Mouse (Mus musculus): Measurements from ENCODE around the gene Pcgf3. TPM values are rescaled to one million over a fixed set of nuclear protein-coding genes. Genes with fewer than 3 reads are reported as not detected.
"Not testable (repeated sequence)": the region's sequence is repeated elsewhere in the genome, so short reads cannot be mapped to it uniquely, and the experiment has no call there.

Pcgf3 gene
- polyA plus RNA-seq, 1 experiment from 2014 or later = 12.7 TPM

DNA sequence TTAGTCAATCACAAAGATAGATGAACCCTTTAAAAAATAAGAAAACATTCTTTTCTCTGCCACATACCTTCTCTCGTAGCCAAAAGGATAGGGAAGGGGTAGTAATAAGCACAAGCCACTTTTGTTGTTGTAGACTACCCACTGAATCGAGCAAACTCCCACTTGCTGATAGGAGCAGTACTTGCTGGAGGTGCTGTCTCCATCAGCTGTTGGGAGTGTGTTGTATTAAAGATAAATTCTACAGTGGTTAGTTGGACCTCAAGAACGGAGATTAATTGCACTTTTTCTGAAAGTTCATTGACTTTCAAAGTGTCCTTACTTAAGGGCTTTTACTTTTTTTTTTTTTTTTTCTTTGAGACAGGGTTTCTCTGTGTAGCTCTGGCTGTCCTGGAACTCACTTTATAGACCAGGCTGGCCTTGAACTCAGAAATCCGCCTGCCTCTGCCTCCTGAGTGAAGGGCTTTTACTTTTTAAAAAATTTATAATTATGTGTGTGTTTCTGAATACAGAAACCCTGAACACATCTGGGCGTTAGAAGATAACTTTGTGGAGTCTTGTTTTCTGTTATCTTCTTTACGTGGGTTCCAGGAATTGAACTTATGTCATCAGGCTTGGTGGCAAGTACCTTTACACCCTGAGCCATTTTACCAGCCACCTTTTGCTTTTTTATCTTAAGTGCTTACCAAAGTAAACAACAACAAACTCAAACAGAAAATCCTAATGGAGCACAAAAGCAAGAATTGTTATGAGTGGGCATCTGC lies 4.3 kb downstream of the Pcgf3 start:
- no peak overlapping the region for H3K27ac ChIP-seq (ENCODE audit: low read length)
- no peak for ATAC-seq
- no peak overlapping the region for H3K4me3 ChIP-seq (ENCODE audit: low read length)
- H3K9ac ChIP-seq (ENCODE audit: low read depth, low read length) = no peak overlapping the region
- H3K4me1 ChIP-seq (ENCODE audit: control insufficient read depth, insufficient read depth, low read length) = peaks cover 16% of the 10 kb centered on the region
- H3K9me3 ChIP-seq (ENCODE audit: control insufficient read depth, low read length) = no peaks in the 10 kb centered on the region
- H3K36me3 ChIP-seq (ENCODE audit: control insufficient read depth, insufficient read depth, low read length) = no peaks in the 10 kb centered on the region
- 81% methylated on average over 6 of the region's 6 CpGs for WGBS
- H3K4me2 ChIP-seq (ENCODE audit: low read depth, low read length) = no peak overlapping the region
- H3K27me3 ChIP-seq (replicated peaks; ENCODE audit: control insufficient read depth, insufficient read depth, low read length) = no peaks in the 10 kb centered on the region

DNA sequence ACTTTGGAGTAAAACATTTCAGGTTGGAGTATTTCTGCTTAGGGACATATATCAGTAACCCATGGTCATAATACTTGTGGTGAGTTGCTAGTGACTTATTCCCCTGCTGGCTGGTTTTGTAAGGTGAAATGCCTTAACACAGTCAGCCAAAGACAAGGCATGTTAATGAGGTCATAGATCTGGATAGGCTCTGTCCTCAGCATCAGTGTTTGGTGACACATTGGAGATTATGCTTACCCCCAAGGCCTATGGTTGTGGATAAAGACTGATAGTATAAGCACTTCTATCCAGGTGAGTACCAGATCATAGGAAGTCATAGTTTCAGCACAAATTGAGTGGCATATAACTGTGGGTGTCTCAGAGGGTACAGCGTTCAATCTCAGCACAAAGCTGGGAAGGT lies 5.6 kb downstream of the Pcgf3 start:
- no peak for ATAC-seq
- Histone ChIP-seq H3K27me3 (replicated peaks; ENCODE audit: control insufficient read depth, insufficient read depth, low read length) (no peaks in the 10 kb centered on the region), H3K4me1 (ENCODE audit: control insufficient read depth, insufficient read depth, low read length) (peaks cover 16% of the 10 kb centered on the region), H3K9ac (ENCODE audit: low read depth, low read length) (no peak overlapping the region), H3K36me3 (ENCODE audit: control insufficient read depth, insufficient read depth, low read length) (no peaks in the 10 kb centered on the region), H3K4me3 (ENCODE audit: low read length) (no peak overlapping the region), H3K4me2 (ENCODE audit: low read depth, low read length) (no peak overlapping the region), H3K9me3 (ENCODE audit: control insufficient read depth, low read length) (no peaks in the 10 kb centered on the region), H3K27ac (ENCODE audit: low read length) (no peak overlapping the region)
- 97% methylated on average over 1 of the region's 1 CpGs for WGBS

DNA sequence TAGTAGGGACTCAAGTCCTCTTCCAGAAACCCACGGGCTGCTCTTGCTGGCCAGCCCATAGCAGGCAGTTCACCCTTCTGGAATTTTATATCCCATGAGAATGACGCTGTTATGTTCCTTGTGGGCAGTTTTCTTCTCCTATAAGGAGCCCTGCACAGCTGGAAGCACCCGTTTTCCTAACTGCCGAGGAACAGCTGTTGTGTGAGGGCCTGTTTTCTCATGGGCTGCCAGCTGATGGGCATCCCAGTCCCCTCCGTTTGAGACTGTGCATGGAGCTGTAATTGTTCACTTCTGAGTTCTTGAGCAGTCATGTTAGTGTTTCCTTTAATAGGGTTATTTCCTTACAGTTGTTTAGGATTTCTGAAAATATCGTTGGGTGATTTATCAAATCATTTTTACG lies 8.6 kb downstream of the Pcgf3 start:
- no peaks in the 10 kb centered on the region for H3K27me3 ChIP-seq (replicated peaks; ENCODE audit: control insufficient read depth, insufficient read depth, low read length)
- 69% methylated on average over 7 of the region's 7 CpGs for WGBS
- H3K9ac ChIP-seq (ENCODE audit: low read depth, low read length) = no peak overlapping the region
- no peak overlapping the region for H3K27ac ChIP-seq (ENCODE audit: low read length)
- H3K9me3 ChIP-seq (ENCODE audit: control insufficient read depth, low read length) = no peaks in the 10 kb centered on the region
- H3K4me2 ChIP-seq (ENCODE audit: low read depth, low read length) = no peak overlapping the region
- H3K4me3 ChIP-seq (ENCODE audit: low read length) = no peak overlapping the region
- H3K4me1 ChIP-seq (ENCODE audit: control insufficient read depth, insufficient read depth, low read length) = no peaks in the 10 kb centered on the region
- ATAC-seq = no peak
- H3K36me3 ChIP-seq (ENCODE audit: control insufficient read depth, insufficient read depth, low read length) = peaks cover 15% of the 10 kb centered on the region

DNA sequence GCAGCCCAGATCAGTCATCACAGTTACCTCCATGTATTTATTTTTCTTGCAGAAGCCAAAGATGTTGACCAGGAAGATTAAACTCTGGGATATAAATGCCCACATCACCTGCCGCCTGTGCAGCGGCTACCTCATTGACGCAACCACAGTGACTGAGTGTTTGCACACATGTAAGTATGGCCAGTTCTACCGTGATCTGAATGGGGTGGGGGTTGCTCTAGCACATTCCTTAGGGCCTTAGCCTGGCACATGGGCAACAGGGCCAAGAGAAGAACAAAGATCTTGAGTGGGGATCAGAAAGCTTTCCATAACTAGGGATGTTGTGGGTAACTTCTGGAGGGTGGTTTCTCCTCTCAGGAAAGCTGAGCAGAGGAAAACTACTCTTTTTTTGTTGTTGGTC lies 12.7 kb downstream of the Pcgf3 start:
- no peaks in the 10 kb centered on the region for H3K4me1 ChIP-seq (ENCODE audit: control insufficient read depth, insufficient read depth, low read length)
- WGBS = 90% methylated on average over 4 of the region's 4 CpGs
- no peak overlapping the region for H3K4me2 ChIP-seq (ENCODE audit: low read depth, low read length)
- no peaks in the 10 kb centered on the region for H3K9me3 ChIP-seq (ENCODE audit: control insufficient read depth, low read length)
- no peaks in the 10 kb centered on the region for H3K27me3 ChIP-seq (replicated peaks; ENCODE audit: control insufficient read depth, insufficient read depth, low read length)
- H3K27ac ChIP-seq (ENCODE audit: low read length) = no peak overlapping the region
- H3K9ac ChIP-seq (ENCODE audit: low read depth, low read length) = no peak overlapping the region
- H3K4me3 ChIP-seq (ENCODE audit: low read length) = no peak overlapping the region
- H3K36me3 ChIP-seq (ENCODE audit: control insufficient read depth, insufficient read depth, low read length) = peaks cover 34% of the 10 kb centered on the region
- ATAC-seq = no peak

DNA sequence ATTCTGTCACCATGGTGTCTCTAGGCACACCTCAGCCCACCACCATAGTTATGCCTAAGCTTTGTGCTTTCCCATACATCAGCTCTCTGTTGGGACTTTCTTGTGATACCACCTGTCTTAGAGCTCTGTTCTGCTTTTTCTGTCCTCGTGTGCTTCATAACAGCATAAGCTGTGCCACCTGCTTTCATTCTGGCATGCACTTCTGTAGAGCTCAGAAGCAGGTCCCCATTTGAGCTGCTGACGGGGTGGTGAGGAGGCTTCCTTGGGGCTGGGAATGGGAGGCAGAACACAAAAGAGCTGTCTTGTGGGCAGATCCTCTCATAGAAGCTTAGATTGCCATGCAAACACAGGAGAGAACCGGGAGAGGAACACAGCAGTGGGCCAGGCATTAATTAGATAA lies 14.9 kb downstream of the Pcgf3 start:
- no peak overlapping the region for H3K9ac ChIP-seq (ENCODE audit: low read depth, low read length)
- H3K4me1 ChIP-seq (ENCODE audit: control insufficient read depth, insufficient read depth, low read length) = no peaks in the 10 kb centered on the region
- 93% methylated on average over 3 of the region's 3 CpGs for WGBS
- no peak overlapping the region for H3K4me2 ChIP-seq (ENCODE audit: low read depth, low read length)
- peaks cover 34% of the 10 kb centered on the region for H3K36me3 ChIP-seq (ENCODE audit: control insufficient read depth, insufficient read depth, low read length)
- H3K9me3 ChIP-seq (ENCODE audit: control insufficient read depth, low read length) = no peaks in the 10 kb centered on the region
- no peak overlapping the region for H3K27ac ChIP-seq (ENCODE audit: low read length)
- H3K4me3 ChIP-seq (ENCODE audit: low read length) = no peak overlapping the region
- no peaks in the 10 kb centered on the region for H3K27me3 ChIP-seq (replicated peaks; ENCODE audit: control insufficient read depth, insufficient read depth, low read length)
- no peak for ATAC-seq

DNA sequence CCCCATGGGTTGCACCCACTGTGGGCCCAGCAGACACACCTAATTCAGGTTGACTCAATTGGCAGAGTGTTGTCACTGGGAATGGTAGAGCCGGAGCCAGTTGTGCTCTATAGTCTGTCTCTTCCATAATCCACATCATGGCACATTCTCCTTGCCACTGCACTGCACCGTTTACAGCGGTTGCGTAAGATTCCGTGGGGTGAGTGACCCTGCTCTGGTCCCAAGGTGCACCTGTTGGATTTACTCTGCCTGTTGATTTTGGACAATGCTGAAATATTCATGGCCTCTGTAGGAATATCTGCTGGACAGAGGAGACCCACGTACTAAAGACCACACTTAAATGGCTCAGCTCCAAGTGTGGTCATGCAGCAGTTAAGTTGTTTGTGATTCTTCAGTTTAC lies 22.0 kb downstream of the Pcgf3 start:
- no peaks in the 10 kb centered on the region for H3K9me3 ChIP-seq (ENCODE audit: control insufficient read depth, low read length)
- ATAC-seq = no peak
- H3K36me3 ChIP-seq (ENCODE audit: control insufficient read depth, insufficient read depth, low read length) = peaks cover 2% of the 10 kb centered on the region; the same call in 1 of the 2 replicates
- H3K4me1 ChIP-seq (ENCODE audit: control insufficient read depth, insufficient read depth, low read length) = no peaks in the 10 kb centered on the region
- H3K4me3 ChIP-seq (ENCODE audit: low read length) = no peak overlapping the region
- WGBS = 87% methylated on average over 6 of the region's 6 CpGs
- H3K27me3 ChIP-seq (replicated peaks; ENCODE audit: control insufficient read depth, insufficient read depth, low read length) = no peaks in the 10 kb centered on the region
- no peak overlapping the region for H3K27ac ChIP-seq (ENCODE audit: low read length)
- H3K9ac ChIP-seq (ENCODE audit: low read depth, low read length) = no peak overlapping the region
- H3K4me2 ChIP-seq (ENCODE audit: low read depth, low read length) = no peak overlapping the region

DNA sequence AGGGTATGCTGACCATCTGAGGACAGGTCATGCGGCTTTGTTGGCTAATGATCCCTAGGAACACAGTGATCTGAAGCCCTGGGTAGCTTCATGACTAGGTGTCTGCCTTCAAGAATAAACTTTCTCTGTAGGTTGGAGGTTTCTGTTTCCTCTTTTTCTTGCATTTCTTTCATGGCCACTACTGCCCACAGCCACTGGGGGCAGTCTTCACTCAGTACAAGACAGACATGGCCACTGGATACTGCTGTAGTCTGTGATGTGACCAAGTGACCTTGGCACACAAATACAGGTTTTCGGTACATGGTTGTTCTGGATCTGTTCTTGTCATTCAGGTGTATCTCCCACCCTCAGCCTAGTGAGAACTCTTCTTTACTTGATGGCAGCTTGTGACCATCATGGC lies 24.2 kb downstream of the Pcgf3 start:
- peaks cover 10% of the 10 kb centered on the region for H3K36me3 ChIP-seq (ENCODE audit: control insufficient read depth, insufficient read depth, low read length)
- WGBS = 93% methylated on average over 2 of the region's 2 CpGs

DNA sequence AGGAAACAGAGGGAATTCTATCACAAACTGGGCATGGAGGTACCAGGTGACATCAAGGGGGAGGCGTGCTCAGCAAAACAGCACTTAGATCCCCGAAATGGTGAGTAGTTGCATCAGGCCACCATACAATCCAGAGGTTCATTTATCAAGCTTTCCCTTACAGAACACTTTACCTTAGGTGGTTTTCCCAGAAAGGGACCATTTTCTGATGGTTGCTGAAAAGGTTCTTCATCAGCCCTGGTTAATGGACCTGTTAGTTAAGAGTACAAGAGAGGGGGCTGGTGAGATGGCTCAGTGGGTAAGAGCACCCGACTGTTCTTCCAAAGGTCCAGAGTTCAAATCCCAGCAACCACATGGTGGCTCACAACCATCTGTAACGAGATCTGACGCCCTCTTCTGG lies 25.1 kb downstream of the Pcgf3 start:
- not testable (repeated sequence) for H3K4me2 ChIP-seq (ENCODE audit: low read depth, low read length); H3K4me1 ChIP-seq (ENCODE audit: control insufficient read depth, insufficient read depth, low read length); H3K9ac ChIP-seq (ENCODE audit: low read depth, low read length); H3K4me3 ChIP-seq (ENCODE audit: low read length); ATAC-seq; H3K27me3 ChIP-seq (replicated peaks; ENCODE audit: control insufficient read depth, insufficient read depth, low read length); H3K27ac ChIP-seq (ENCODE audit: low read length); H3K9me3 ChIP-seq (ENCODE audit: control insufficient read depth, low read length)
- H3K36me3 ChIP-seq (ENCODE audit: control insufficient read depth, insufficient read depth, low read length) = peaks cover 17% of the 10 kb centered on the region
- WGBS = 99% methylated on average over 3 of the region's 5 CpGs

More for the DNA sequence above, 24.2 kb downstream of the Pcgf3 start:
- H3K27me3 ChIP-seq (replicated peaks; ENCODE audit: control insufficient read depth, insufficient read depth, low read length) = no peaks in the 10 kb centered on the region
- ATAC-seq = no peak
- H3K4me1 ChIP-seq (ENCODE audit: control insufficient read depth, insufficient read depth, low read length) = no peaks in the 10 kb centered on the region
- H3K9me3 ChIP-seq (ENCODE audit: control insufficient read depth, low read length) = no peaks in the 10 kb centered on the region
- no peak overlapping the region for H3K4me3 ChIP-seq (ENCODE audit: low read length)
- no peak overlapping the region for H3K27ac ChIP-seq (ENCODE audit: low read length)
- H3K9ac ChIP-seq (ENCODE audit: low read depth, low read length) = no peak overlapping the region
- no peak overlapping the region for H3K4me2 ChIP-seq (ENCODE audit: low read depth, low read length)

DNA sequence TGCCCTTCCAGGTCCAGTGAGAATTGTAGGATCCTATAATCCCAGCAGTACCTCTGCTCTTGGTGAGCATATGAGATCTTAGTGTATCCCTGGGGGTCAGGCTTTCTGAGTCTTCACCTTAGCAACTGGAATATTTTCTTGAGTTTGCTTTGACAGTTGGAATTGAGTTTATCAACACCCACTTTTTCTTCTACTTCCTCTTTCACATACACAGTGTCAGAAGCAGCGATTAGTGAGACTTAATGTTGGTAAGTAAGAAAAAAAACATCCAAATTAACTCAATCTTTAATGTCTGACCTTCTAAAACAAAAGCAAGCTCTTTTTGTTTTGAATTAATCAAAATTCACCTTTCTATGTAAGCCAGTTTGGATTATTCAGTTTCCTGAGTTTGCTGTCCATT lies 40.5 kb downstream of the Pcgf3 start:
- Histone ChIP-seq H3K9me3 (ENCODE audit: control insufficient read depth, low read length) (no peaks in the 10 kb centered on the region), H3K4me3 (ENCODE audit: low read length) (no peak overlapping the region), H3K27me3 (replicated peaks; ENCODE audit: control insufficient read depth, insufficient read depth, low read length) (no peaks in the 10 kb centered on the region), H3K36me3 (ENCODE audit: control insufficient read depth, insufficient read depth, low read length) (peaks cover 32% of the 10 kb centered on the region), H3K27ac (ENCODE audit: low read length) (no peak overlapping the region), H3K4me2 (ENCODE audit: low read depth, low read length) (no peak overlapping the region), H3K9ac (ENCODE audit: low read depth, low read length) (no peak overlapping the region), H3K4me1 (ENCODE audit: control insufficient read depth, insufficient read depth, low read length) (no peaks in the 10 kb centered on the region)
- 86% methylated on average over 1 of the region's 1 CpGs for WGBS
- no peak for ATAC-seq

DNA sequence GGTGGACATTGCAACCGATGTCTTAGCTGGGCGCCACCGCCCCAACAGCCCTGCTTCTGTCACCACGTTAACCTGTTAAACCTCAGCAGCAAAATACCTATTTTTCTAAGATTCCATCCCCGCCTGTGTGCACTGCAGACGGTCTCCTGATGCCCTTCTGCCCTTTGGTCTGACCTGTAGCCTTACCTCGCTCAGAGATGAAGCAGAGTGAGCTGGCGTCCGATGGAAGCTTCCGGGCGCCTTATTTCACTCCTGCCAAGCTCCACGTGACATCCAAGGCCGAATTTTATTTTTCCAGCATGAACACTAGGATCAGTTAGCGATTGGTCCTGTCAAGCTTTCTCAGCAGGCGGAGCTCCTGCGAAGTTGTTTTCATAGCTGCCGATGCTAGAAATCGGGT lies 41.3 kb downstream of the Pcgf3 start:
- WGBS = 89% methylated on average over 18 of the region's 18 CpGs

More for the DNA sequence above, 41.3 kb downstream of the Pcgf3 start:
- Histone ChIP-seq H3K4me2 (ENCODE audit: low read depth, low read length) (no peak overlapping the region), H3K36me3 (ENCODE audit: control insufficient read depth, insufficient read depth, low read length) (peaks cover 32% of the 10 kb centered on the region), H3K27ac (ENCODE audit: low read length) (no peak overlapping the region), H3K4me3 (ENCODE audit: low read length) (no peak overlapping the region), H3K27me3 (replicated peaks; ENCODE audit: control insufficient read depth, insufficient read depth, low read length) (no peaks in the 10 kb centered on the region), H3K4me1 (ENCODE audit: control insufficient read depth, insufficient read depth, low read length) (no peaks in the 10 kb centered on the region), H3K9ac (ENCODE audit: low read depth, low read length) (no peak overlapping the region), H3K9me3 (ENCODE audit: control insufficient read depth, low read length) (no peaks in the 10 kb centered on the region)
- no peak for ATAC-seq

Measured in intestine, embryonic 16.5 days (tissue).